ENCODE assay signal across 12 mouse cellular contexts in genomic region chr3:137998491-137999223, GRCm38 (mm10). TPM values are rescaled to one million over a fixed set of nuclear protein-coding genes. Genes with fewer than 3 reads are reported as not detected.
DNase-seq lines count a peak whose midpoint lies in the region; ATAC-seq and TF ChIP-seq lines count a peak whose summit lies in the region.
"Had no signal": no experiment of that assay in that cellular context is flagged by ENCODE, and none has a peak within 500 bp of the region (broad histone marks: within the 10 kb centered on the region; RNA-seq: fewer than 3 reads in every experiment).

No protein-coding gene starts in this region.

- intact Hi-C loops in heart, postnatal 14 days (cut with DNase I), result no loop called here

- 67% methylated on average over 14 of the region's 14 CpGs for WGBS in heart, embryonic 11.5 days (ENCODE audit: insufficient replicate concordance)
- 57% methylated on average over 14 of the region's 14 CpGs for WGBS in lung, embryonic 15.5 days
- 58% methylated on average over 14 of the region's 14 CpGs for WGBS in intestine, postnatal 0 days

- H3K4me2 ChIP-seq in heart, embryonic 11.5 days, result no peak overlapping the region
- H3K4me2 ChIP-seq in lung, embryonic 15.5 days, result 0 out of 2 replicates have a peak overlapping the region, but pooled peaks have one; percentile 11
- H3K4me2 ChIP-seq in intestine, postnatal 0 days (replicated peaks; ENCODE audit: low read depth), result no peak overlapping the region; the same call in 1 of the 2 replicates
- H3K4me2 ChIP-seq: neural tube, embryonic 13.5 days had no signal

- no peaks in the 10 kb centered on the region for H3K36me3 ChIP-seq in heart, embryonic 11.5 days (ENCODE audit: control insufficient read depth, insufficient read depth, low read length)
- H3K36me3 ChIP-seq in lung, embryonic 15.5 days, result no peaks in the 10 kb centered on the region
- no peaks in the 10 kb centered on the region for H3K36me3 ChIP-seq in intestine, postnatal 0 days (ENCODE audit: control insufficient read depth, insufficient read depth)
- H3K36me3 ChIP-seq: neural tube, embryonic 13.5 days had no signal

- H3K4me3 ChIP-seq in heart, embryonic 11.5 days (ENCODE audit: low read depth, low read length), result no peak overlapping the region
- H3K4me3 ChIP-seq in lung, embryonic 15.5 days, result no peak overlapping the region
- H3K4me3 ChIP-seq in intestine, postnatal 0 days (ENCODE audit: low read depth, low read length), result no peak overlapping the region
- H3K4me3 ChIP-seq: neural tube, embryonic 13.5 days had no signal

- no peaks in the 10 kb centered on the region for H3K9me3 ChIP-seq in heart, embryonic 11.5 days (replicated peaks; ENCODE audit: control insufficient read depth, low read length)
- no peaks in the 10 kb centered on the region for H3K9me3 ChIP-seq in lung, embryonic 15.5 days
- H3K9me3 ChIP-seq in intestine, postnatal 0 days (ENCODE audit: control insufficient read depth), result no peaks in the 10 kb centered on the region
- H3K9me3 ChIP-seq: neural tube, embryonic 13.5 days had no signal

- H3K9ac ChIP-seq in heart, embryonic 11.5 days (ENCODE audit: low read depth, low read length), result no peak overlapping the region
- H3K9ac ChIP-seq in lung, embryonic 15.5 days, result no peak overlapping the region
- H3K9ac ChIP-seq in intestine, postnatal 0 days (ENCODE audit: low read depth, low read length), result no peak overlapping the region
- H3K9ac ChIP-seq: neural tube, embryonic 13.5 days had no signal

- no peak for ATAC-seq in heart, embryonic 11.5 days (replicated peaks; ENCODE audit: insufficient number of reproducible peaks, low FRiP score, low TSS enrichment)
- no peak for ATAC-seq in lung, embryonic 15.5 days (ENCODE audit: borderline replicate concordance, extremely low read depth, low FRiP score, low TSS enrichment)
- ATAC-seq in activated CD4-positive, CD25-positive, alpha-beta regulatory T cell, adult 4 months, result peak; percentile 67
- peak; percentile 66 for ATAC-seq in megakaryocyte, adult 5-6 weeks (ENCODE audit: poor library complexity, severe bottlenecking)
- ATAC-seq in intestine, postnatal 0 days, result no peak

- peak overlapping the region; percentile 16; the same call in 1 of the 2 replicates for H3K27ac ChIP-seq in heart, embryonic 11.5 days (ENCODE audit: low read depth, low read length)
- H3K27ac ChIP-seq in lung, embryonic 15.5 days, result peak overlapping the region; percentile 29; the same call in 1 of the 2 replicates
- no peak overlapping the region; the same call in 1 of the 2 replicates for H3K27ac ChIP-seq in intestine, postnatal 0 days (ENCODE audit: low read depth, low read length)
- H3K27ac ChIP-seq: kidney, postnatal 0 days; neural tube, embryonic 13.5 days had no signal

- no peaks in the 10 kb centered on the region for H3K27me3 ChIP-seq in heart, embryonic 11.5 days (ENCODE audit: control insufficient read depth, insufficient read depth, low read length)
- no peaks in the 10 kb centered on the region for H3K27me3 ChIP-seq in lung, embryonic 15.5 days
- H3K27me3 ChIP-seq in intestine, postnatal 0 days (replicated peaks; ENCODE audit: control insufficient read depth, insufficient read depth, low read length), result no peaks in the 10 kb centered on the region
- H3K27me3 ChIP-seq: neural tube, embryonic 13.5 days had no signal

- no peak for DNase-seq in heart, postnatal 14 days
- DNase-seq in lung, postnatal 14 days, result no peak
- DNase-seq in right cerebral cortex, postnatal 14 days, result no peak
- DNase-seq: lung, postnatal 36 days; thymus, postnatal 25 days had no signal

- no peak for TF ChIP-seq CTCF in intestine, postnatal 0 days (IDR thresholded peaks at IDR 0.05; ENCODE audit: low read depth)

- peaks cover 23% of the 10 kb centered on the region for H3K4me1 ChIP-seq in heart, embryonic 11.5 days (ENCODE audit: control insufficient read depth, insufficient read depth, low read length)
- H3K4me1 ChIP-seq in lung, embryonic 15.5 days, result 0 out of 2 replicates have a peak, but pooled peaks cover 4% of the 10 kb centered on the region
- peaks cover 9% of the 10 kb centered on the region for H3K4me1 ChIP-seq in intestine, postnatal 0 days (replicated peaks; ENCODE audit: control insufficient read depth, insufficient read depth, low read length)

RNA-seq across cellular contexts. Expression of gene Dapp1, which starts 17.3 kb away (rescaled TPM):
- polyA plus RNA-seq in heart, embryonic 11.5 days (2014; fragmentation: Nextera tagmentation; extraction: Ambion mirVana), result 14.0 and 15.4 TPM in 2 replicates
- total RNA-seq in heart, postnatal 14 days (2021), result 1 to 10 TPM; 3.8 to 5.0 TPM
- polyA plus RNA-seq in lung, embryonic 15.5 days (2015; fragmentation: Nextera tagmentation; extraction: Ambion mirVana), result 6.3 and 7.3 TPM in 2 replicates
- polyA plus RNA-seq in activated CD4-positive, CD25-positive, alpha-beta regulatory T cell, adult 4 months (2017; shearing (Covaris generic)), result 10 to 100 TPM; 58.7 to 78.7 TPM
- 74.2 and 74.8 TPM in 2 replicates for total RNA-seq in megakaryocyte, adult 5-6 weeks (2015)
- 95.7 and 112 TPM in 2 replicates for total RNA-seq in megakaryocyte, adult 5-6 weeks (2017)
- 70.6 and 71.2 TPM in 2 replicates for polyA plus RNA-seq in intestine, postnatal 0 days (2015; fragmentation: Nextera tagmentation; extraction: Ambion mirVana)

Comparison
In these comparisons a context has a peak if more than half of its experiments do, and no peak if none do; other contexts are left out.
1. ATAC-seq: peak in activated CD4-positive, CD25-positive, alpha-beta regulatory T cell, adult 4 months (single experiment) and megakaryocyte, adult 5-6 weeks (single experiment); none in heart, embryonic 11.5 days (single experiment), lung, embryonic 15.5 days (single experiment) and intestine, postnatal 0 days (single experiment).